Mouse (Mus musculus): ENCODE measurements around the gene Dnah11. TPM values are rescaled to one million over a fixed set of nuclear protein-coding genes. Genes with fewer than 3 reads are reported as not detected.

Gene Dnah11
- total RNA-seq (2023): 0.06 to 0.09 TPM in 2 of 4 replicates, not detected in the others

DNA sequence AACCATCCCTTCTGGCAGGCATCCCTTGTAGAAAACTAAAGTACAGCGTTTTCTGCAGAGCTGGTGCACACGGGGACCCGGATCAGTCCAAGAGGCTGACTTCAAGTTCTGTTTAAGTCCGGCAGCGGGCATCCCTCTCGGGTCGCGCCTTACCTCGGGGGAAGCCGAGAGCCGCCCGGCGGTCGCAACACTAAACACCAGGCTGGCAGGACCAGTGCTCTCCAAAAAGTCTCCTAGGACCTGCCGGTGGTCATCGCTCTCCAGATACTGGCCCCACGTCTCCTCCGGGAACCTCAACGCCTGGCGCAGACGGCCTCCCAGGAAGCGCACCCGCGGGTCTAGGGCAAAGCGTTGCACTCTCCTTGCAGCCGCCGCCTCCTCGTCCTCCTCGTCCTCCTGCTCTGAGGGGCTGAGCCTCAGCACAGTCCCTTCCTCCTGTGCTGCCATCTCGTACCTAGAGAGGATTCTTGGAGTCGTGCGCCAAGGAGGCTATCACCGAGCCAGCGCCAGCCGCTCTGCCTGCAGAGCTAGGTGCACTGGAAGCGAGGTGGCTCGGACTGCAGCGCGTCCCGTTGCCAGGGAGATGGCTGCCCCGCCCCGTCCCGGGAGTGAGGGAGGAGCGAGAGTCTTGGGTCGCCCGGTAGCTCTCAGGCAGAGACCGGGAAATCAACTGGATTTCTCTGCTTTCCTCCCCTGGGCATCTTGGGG lies at the start of gene Dnah11:
TSS of gene Dnah11 (minus strand) at position 658 of the 708 bp plus-strand sequence.

Other genes with a start within 250 kb of the Dnah11 start
- gene Sp4, start 102.4 kb upstream of the Dnah11 start, total RNA-seq (2023): 80.1 to 90.1 TPM (median 88.0 TPM) in 4 replicates